Mouse (Mus musculus) limb, embryonic 10.5 days (tissue): ENCODE data around the gene Gins2. TPM values are rescaled to one million over a fixed set of nuclear protein-coding genes. Genes with fewer than 3 reads are reported as not detected.

ENCODE experiments used
- DNase-seq: peaks from one replicate; pipeline ENCODE4 v3.0.0-alpha.2; 2017; ENCODE audit warnings: low spot score
- H3K27ac ChIP-seq: fragments of 300-500 bp; sonication (generic); 2 replicates; pipeline ENCODE4 v1.5.1; 2016; ENCODE audit warnings: mild to moderate bottlenecking
- H3K27me3 ChIP-seq: fragments of 300-500 bp; sonication (generic); 2 replicates; pipeline ENCODE4 v1.6.1; 2016; ENCODE audit warnings: low read depth, mild to moderate bottlenecking; ENCODE audit not compliant: poor library complexity, severe bottlenecking
- H3K36me3 ChIP-seq: fragments of 300-500 bp; sonication (generic); 2 replicates; pipeline ENCODE4 v1.6.1; 2016; ENCODE audit warnings: mild to moderate bottlenecking, moderate library complexity
- H3K4me1 ChIP-seq: fragments of 300-500 bp; sonication (generic); 2 replicates; pipeline ENCODE4 v1.6.1; 2016
- H3K4me3 ChIP-seq: fragments of 300-500 bp; sonication (generic); 2 replicates; pipeline ENCODE4 v1.5.1; 2016; ENCODE audit warnings: mild to moderate bottlenecking, moderate library complexity
- H3K9me3 ChIP-seq: fragments of 300-500 bp; sonication (generic); replicated peaks from 2 replicates; pipeline ENCODE4 v1.6.1; 2016; ENCODE audit warnings: mild to moderate bottlenecking
- WGBS: fragments of 180-500 bp; shearing (Covaris S2); methylation state at CpG from one replicate; pipeline ENCODE4 v1.1.7; 2016; 5-methylcytosine and 5-hydroxymethylcytosine counted together
- polyA plus RNA-seq: library from polyadenylated mRNA; unstranded; fragments of >200 nt; fragmentation: Nextera tagmentation; extraction: Ambion mirVana; gene quantifications from 2 replicates; pipeline ENCODE4 v1.2.1, GENCODE M21; 2016

The Gins2 gene
- polyA plus RNA-seq, 1 experiment from 2014 or later = 153 TPM

DNA sequence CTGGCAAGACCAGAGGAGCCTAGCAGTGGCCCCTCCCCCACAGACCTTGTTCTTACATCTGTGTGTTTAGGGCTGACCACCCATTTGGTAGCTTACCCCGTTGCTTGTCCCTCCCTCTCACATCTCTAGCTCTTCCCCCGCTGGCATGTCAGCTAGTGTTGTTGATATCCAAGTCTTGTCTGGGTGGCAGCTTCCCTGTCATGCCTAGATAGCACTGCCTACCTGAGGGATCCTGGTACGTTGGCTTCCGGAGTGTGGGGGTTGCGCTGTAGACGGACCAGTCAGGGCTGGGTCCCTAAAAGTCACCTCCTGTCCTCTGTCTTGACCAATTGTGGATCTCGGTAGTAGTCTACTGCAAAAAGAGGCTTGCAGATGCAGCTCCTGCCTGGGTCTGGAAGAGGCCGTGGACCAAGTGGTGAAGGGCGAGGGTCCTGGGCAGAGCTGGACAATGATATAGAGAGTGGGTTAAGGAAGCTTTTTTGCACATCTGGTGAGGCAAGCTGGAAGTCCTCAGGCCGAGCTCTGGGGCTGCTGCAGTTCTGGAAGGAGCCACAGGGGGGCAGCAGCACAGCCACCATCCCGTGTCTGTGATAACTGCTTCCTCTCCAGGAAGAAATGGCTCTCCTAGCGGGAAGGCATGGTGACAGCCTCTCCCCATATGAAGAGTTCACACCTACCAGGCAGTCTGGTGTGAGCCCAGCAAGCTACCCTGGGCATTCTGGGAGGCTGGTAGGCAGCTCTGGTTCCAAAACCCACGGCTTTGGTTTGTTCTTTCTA lies 19.0 kb downstream of the Gins2 start:
- Histone ChIP-seq H3K27ac (peak overlapping the region; percentile 47), H3K4me1 (peaks cover 82% of the 10 kb centered on the region), H3K4me3 (no peak overlapping the region), H3K9me3 (no peaks in the 10 kb centered on the region), H3K36me3 (peaks cover 89% of the 10 kb centered on the region), H3K27me3 (no peaks in the 10 kb centered on the region; the same call in 1 of the 2 replicates)
- DNase-seq = peak; percentile 90
- 51% methylated on average over 13 of the region's 13 CpGs for WGBS

DNA sequence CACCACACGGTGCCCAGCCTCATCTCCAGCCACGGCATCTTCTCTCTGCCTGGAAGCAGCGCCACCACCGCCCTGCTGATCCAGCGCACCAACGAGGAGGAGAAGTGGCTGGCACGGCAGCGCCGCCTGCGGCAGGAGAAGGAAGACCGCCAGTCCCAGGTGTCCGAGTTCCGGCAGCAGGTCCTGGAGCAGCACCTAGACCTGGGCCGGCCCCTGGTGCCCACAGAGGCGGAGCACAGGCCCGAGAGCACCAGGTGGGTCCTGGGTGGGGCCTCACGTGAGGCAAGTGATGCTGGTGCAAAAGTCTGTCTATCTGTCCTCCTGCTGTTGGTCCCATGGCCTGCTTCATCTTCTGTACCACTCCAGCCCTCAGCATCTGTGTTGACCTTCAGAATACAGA lies 20.0 kb downstream of the Gins2 start:
- H3K4me3 ChIP-seq = no peak overlapping the region
- 96% methylated on average over 17 of the region's 17 CpGs for WGBS
- no peaks in the 10 kb centered on the region for H3K9me3 ChIP-seq
- no peaks in the 10 kb centered on the region; the same call in 1 of the 2 replicates for H3K27me3 ChIP-seq
- peaks cover 79% of the 10 kb centered on the region for H3K36me3 ChIP-seq
- 0 out of 2 replicates have a peak overlapping the region, but pooled peaks have one; percentile 22 for H3K27ac ChIP-seq
- no peak for DNase-seq
- H3K4me1 ChIP-seq = peaks cover 85% of the 10 kb centered on the region

DNA sequence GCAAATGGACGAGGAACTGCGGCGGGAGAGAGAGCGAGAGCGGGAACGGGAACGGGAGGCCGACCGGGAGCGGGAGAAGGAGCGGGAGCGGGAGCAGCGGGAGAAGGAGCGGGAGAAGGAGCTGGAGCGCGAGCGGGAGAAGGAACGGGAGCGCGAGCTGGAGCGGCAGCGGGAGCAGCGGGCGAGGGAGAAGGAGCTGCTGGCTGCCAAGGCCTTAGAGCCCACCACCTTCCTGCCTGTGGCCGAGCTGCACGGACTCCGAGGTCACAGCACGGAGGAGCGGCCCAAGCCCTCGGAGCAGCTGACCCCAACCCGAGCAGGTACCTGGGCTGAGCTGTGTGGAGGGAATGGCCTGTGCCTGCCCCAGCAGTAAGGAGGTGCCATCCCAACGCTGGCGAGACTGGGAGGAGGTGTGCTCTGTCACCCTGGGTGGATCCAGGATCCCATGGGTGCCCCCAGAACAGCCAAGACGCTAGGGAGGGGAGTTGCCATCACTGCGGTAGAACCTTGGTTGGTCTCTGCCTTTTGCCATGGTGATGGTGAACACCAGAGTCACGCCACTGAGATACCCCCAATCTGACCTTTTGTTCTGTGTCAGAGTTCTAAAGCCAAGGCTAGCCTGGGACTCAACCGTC lies 20.8 kb downstream of the Gins2 start:
- Histone ChIP-seq H3K27ac (no peak overlapping the region), H3K4me3 (no peak overlapping the region), H3K9me3 (no peaks in the 10 kb centered on the region), H3K27me3 (no peaks in the 10 kb centered on the region; the same call in 1 of the 2 replicates), H3K4me1 (peaks cover 85% of the 10 kb centered on the region), H3K36me3 (peaks cover 70% of the 10 kb centered on the region)
- DNase-seq = no peak
- 96% methylated on average over 37 of the region's 37 CpGs for WGBS

DNA sequence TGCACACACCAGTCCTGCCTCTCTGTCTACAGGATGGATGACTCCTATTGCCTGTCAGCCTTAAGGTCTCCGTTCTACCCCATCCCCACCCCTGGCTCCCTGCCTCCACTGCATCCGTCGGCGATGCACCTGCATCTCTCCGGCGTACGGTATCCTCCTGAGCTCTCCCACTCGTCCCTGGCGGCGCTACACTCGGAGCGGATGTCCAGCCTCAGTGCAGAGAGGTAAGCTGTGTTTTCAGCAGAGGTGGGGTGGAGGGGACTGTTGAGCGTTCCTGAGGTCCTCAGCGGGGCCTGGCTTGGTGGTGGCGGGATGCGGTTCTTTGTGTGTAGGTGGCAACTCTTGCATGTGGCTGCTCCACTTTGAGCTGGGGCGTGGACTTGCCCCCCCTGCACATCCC lies 21.4 kb downstream of the Gins2 start:
- H3K4me3 ChIP-seq = no peak overlapping the region
- no peak for DNase-seq
- peaks cover 65% of the 10 kb centered on the region for H3K36me3 ChIP-seq
- peaks cover 86% of the 10 kb centered on the region for H3K4me1 ChIP-seq
- H3K9me3 ChIP-seq = no peaks in the 10 kb centered on the region
- H3K27me3 ChIP-seq = no peaks in the 10 kb centered on the region
- no peak overlapping the region for H3K27ac ChIP-seq
- WGBS = 97% methylated on average over 17 of the region's 17 CpGs

DNA sequence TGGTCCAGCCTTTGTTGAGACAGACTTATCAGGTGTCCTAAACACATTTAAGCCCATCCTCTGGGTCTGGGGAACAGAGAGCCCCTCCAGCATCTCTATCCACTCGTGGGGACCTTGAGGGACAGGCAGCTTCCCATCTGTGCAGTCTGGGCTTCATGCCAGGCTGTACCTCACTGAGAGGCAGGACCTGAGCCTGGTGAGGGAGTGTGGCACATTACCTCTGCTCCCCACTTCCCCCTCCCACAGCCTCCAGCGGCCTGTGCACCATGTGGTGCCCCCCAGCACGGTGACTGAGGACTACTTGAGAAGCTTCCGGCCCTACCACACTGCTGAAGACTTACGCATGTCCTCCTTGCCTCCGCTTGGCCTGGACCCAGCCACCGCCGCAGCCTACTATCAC lies 22.4 kb downstream of the Gins2 start:
- WGBS = 92% methylated on average over 8 of the region's 8 CpGs
- DNase-seq = no peak
- Histone ChIP-seq H3K36me3 (peaks cover 54% of the 10 kb centered on the region), H3K27me3 (no peaks in the 10 kb centered on the region; the same call in 1 of the 2 replicates), H3K9me3 (no peaks in the 10 kb centered on the region), H3K4me3 (no peak overlapping the region), H3K27ac (no peak overlapping the region), H3K4me1 (peaks cover 86% of the 10 kb centered on the region)

DNA sequence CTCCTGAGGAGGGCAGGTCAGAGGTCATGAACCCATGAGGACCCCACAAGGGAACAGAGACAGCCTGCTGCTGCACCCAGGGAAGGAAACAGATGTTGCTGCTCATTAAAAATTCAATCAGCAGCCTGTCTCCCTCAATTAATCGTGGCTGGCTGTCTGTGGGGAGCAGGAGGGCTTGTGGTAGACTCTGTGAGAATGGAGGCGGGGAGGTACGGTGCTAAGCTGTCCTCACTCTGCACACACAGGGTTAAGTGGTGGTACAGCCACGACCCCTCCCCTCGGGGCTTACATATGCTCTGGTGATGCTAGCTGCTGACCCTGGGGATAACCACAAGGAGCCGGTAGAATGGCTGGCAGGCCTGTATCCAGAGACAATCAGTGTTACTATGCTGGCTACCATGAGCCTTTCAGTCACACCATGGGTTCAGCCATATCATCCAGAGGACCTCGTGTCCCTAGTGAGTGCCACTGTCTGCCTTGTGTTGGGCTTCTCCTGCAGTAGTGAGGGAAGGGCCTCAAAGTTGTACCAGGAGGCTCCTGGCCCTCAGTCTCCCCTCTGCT lies 23.9 kb downstream of the Gins2 start:
- H3K4me1 ChIP-seq = peaks cover 89% of the 10 kb centered on the region
- H3K27me3 ChIP-seq = no peaks in the 10 kb centered on the region; the same call in 1 of the 2 replicates
- peak overlapping the region; percentile 77 for H3K27ac ChIP-seq
- no peaks in the 10 kb centered on the region for H3K9me3 ChIP-seq
- 9% methylated on average over 7 of the region's 7 CpGs for WGBS
- H3K36me3 ChIP-seq = peaks cover 40% of the 10 kb centered on the region
- peak; percentile 70 for DNase-seq
- peak overlapping the region; percentile 14; the same call in 1 of the 2 replicates for H3K4me3 ChIP-seq

DNA sequence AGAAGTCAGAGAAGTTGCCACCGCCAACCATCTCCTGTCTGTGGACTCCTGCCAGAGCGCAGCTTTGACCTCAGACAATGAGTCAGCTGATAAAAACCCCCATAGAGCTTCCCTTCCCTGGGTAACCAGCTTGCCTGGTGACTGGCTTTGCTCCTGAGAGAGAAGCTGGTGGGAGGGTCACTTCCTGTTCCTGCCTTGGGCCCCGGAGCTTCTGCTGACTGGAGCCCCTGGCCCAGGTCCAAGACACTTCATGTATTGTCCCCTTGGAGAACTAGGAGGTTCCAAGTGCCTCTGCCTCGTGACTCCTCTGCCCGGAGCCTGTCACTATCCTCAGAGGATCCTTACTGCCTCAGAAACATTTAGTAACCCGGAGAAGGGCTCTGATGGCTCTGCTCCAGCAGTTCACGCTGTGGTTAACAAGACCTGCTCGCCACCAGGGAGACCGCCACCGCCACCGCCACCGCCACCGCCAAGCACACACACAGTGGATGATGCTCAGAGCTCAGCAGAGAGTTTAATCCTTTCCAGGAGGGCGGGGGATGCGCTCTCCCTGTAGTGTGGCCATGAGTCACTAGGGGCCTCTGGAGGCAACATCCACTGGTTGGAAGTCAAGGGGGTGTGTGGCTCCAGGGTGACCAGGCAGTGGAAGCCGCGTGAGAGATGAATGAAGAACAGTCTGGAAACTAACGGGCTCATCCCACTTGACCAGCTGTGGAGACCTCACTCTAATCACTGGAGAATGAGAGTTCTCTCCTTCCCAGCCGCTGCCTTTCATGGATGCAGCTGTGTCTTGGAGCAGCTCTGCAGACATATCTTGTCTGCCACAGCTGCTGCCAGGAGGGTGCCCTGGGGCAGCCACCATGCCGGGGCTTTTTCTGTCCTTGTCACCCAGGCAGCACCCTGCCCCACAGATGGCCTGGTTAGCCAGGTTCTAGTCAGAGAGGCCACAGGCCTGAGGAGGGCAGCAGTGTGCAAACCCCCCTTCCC lies 25.0 kb downstream of the Gins2 start:
- Histone ChIP-seq H3K4me1 (peaks cover 89% of the 10 kb centered on the region), H3K9me3 (no peaks in the 10 kb centered on the region), H3K36me3 (peaks cover 30% of the 10 kb centered on the region), H3K4me3 (peak overlapping the region; percentile 9; the same call in 1 of the 2 replicates), H3K27me3 (no peaks in the 10 kb centered on the region; the same call in 1 of the 2 replicates), H3K27ac (peak overlapping the region; percentile 81)
- peak; percentile 63 for DNase-seq
- 31% methylated on average over 20 of the region's 20 CpGs for WGBS

DNA sequence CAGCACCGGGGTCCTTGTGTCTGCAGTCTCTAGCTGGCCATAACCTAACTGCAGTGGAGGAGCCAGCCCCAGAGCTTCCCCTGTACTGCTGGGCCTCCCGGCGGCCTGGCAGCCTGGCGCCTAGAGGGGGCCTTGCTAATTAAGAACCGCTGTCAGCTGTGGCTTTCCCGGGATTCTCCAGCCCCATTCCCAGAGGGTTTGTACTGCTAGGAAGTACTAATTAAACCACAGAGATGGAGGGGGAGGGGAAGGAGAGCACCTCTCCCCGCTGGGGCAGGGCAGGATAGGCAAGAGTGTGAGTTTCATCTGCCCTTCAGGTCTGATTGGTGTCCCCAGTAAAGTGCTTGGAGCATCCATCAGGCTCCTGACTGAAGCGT lies 25.8 kb downstream of the Gins2 start:
- Histone ChIP-seq H3K36me3 (peaks cover 29% of the 10 kb centered on the region), H3K4me1 (peaks cover 94% of the 10 kb centered on the region), H3K27me3 (no peaks in the 10 kb centered on the region; the same call in 1 of the 2 replicates), H3K4me3 (peak overlapping the region; percentile 9; the same call in 1 of the 2 replicates), H3K27ac (peak overlapping the region; percentile 81), H3K9me3 (no peaks in the 10 kb centered on the region)
- DNase-seq = peak; percentile 70
- WGBS = 3% methylated on average over 8 of the region's 8 CpGs

DNA sequence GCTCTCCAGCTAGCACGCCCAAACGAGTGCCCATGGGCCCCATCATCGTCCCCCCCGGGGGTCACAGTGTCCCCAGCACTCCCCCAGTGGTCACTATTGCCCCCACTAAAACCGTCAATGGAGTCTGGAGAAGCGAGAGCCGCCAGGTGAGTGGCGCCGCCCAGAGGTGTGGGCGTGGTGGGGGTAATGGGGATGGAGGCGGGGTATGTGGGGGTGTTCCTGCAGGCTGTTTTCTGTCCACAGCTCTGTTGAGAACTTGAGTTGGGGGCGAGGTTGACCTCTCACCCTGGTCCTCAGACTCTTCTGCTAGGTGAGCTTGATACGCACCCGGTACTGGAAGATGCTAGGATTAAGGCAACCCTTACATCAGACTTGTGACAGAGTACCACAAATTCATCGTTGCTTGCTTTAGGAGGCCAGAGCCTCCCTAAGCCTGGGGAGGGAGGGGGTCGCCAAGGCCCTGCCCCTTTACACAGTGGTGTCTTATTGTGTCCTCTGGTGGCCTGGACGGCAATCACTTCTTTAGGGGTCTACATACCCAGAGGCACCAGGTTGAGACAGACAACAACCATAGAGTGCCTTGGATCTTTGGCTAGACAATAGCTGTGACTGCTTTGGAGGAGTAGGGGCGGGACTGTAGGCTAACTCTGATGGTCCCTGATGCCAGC lies 26.3 kb downstream of the Gins2 start:
- Histone ChIP-seq H3K27ac (peak overlapping the region; percentile 81), H3K4me1 (peaks cover 98% of the 10 kb centered on the region), H3K9me3 (no peaks in the 10 kb centered on the region), H3K36me3 (peaks cover 23% of the 10 kb centered on the region), H3K27me3 (no peaks in the 10 kb centered on the region; the same call in 1 of the 2 replicates), H3K4me3 (peak overlapping the region; percentile 9; the same call in 1 of the 2 replicates)
- DNase-seq = no peak
- WGBS = 55% methylated on average over 18 of the region's 18 CpGs

DNA sequence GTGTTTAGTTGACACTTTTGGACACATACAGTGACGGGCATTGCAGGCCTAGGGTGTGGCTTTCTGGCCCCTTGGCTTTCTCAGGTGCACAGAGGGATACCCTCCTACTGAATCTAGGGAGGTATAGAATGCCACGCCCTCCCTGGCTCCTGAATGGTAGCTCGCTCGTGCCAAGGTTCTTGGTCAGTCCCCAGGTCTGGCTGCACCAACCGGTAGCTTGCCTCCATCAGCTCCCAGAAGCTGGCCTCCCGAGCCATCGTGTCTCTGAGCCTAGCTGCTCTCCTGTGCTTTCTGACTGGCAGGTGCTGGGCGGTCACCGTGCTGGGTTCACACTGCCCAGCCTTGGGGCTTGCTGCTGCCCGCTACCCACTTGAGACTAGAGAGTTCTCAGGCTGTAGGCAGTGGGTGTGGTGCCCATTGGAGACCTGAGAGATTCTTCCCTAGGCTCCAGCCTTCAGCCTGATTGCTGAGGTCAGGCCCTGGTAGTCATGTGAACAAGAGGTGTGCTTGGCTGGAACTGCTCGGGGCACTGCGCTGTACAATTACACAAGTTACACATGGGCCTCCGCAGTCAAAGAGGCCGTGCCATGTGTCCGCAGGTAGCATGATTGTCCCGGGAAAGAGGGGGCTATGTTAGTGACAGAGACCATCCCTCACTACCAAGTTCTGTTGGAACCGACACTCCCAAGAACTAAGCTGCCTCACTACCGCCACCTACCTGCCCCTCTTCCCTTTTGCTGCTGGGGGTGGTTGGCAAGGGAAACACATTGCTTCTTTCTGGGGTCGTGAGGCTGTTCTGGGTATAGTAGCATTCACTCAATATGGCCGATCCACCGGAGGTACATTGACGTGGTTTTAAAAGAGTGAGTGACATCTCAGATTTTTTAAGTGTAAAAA lies 27.3 kb downstream of the Gins2 start:
- WGBS = 83% methylated on average over 22 of the region's 22 CpGs

DNA sequence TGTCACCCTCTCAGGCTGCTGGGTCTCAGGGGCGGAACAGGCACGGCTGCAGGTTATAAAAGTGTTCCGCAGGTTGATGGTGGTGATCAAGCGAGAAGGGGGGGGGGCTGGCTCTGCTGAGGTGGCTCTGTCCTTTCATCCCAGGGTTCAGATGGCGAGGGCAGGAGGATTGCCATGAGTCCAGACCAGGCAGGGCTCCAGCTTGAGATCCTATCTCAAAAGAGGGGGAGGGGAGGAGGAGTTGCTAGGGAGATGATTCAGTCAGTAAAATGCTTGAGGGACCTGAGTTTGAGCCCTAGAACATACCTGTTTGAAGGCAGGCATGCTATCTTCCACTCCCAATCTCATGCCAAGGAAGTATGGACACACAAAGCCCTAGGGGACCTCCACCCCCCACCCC lies 28.6 kb downstream of the Gins2 start:
- peak overlapping the region; percentile 74; the same call in 1 of the 2 replicates for H3K27ac ChIP-seq

More for the DNA sequence above, 27.3 kb downstream of the Gins2 start:
- Histone ChIP-seq H3K27ac (peak overlapping the region; percentile 81), H3K36me3 (peaks cover 13% of the 10 kb centered on the region), H3K4me3 (no peak overlapping the region), H3K9me3 (no peaks in the 10 kb centered on the region), H3K4me1 (peaks cover 100% of the 10 kb centered on the region), H3K27me3 (no peaks in the 10 kb centered on the region; the same call in 1 of the 2 replicates)
- DNase-seq = no peak

More for the DNA sequence above, 28.6 kb downstream of the Gins2 start:
- Histone ChIP-seq H3K36me3 (peaks cover 16% of the 10 kb centered on the region; the same call in 1 of the 2 replicates), H3K4me3 (no peak overlapping the region), H3K4me1 (peaks cover 100% of the 10 kb centered on the region), H3K9me3 (no peaks in the 10 kb centered on the region), H3K27me3 (no peaks in the 10 kb centered on the region; the same call in 1 of the 2 replicates)
- WGBS = 48% methylated on average over 5 of the region's 5 CpGs
- no peak for DNase-seq
